Mouse (Mus musculus) heart, adult 2 months (tissue): Measurements from ENCODE around the gene Nt5e. TPM values are rescaled to one million over a fixed set of nuclear protein-coding genes. Genes with fewer than 3 reads are reported as not detected.

Experiments used
- DNase-seq, 2 experiments: peaks; one replicate each; pipeline ENCODE4 v3.0.0; 2021
- H3K27ac ChIP-seq: fragments of 200-600 bp; 2 replicates; pipeline ENCODE4 v1.8.1; 2022
- H3K27me3 ChIP-seq: fragments of 200-500 bp; 2 replicates; pipeline ENCODE4 v1.6.1; 2012; ENCODE audit warnings: mild to moderate bottlenecking, low read length, inconsistent platforms, mixed read lengths; ENCODE audit not compliant: control insufficient read depth, insufficient read depth
- H3K36me3 ChIP-seq: fragments of 200-500 bp; 2 replicates; pipeline ENCODE4 v1.6.1; 2012; ENCODE audit warnings: low read length, inconsistent platforms; ENCODE audit not compliant: control insufficient read depth, insufficient read depth
- H3K4me1 ChIP-seq: fragments of 200-500 bp; 2 replicates; pipeline ENCODE4 v1.6.1; 2011; ENCODE audit warnings: low read length; ENCODE audit not compliant: control insufficient read depth, insufficient read depth
- H3K4me3 ChIP-seq: fragments of 200-600 bp; 2 replicates; pipeline ENCODE4 v1.8.1; 2022
- H3K79me2 ChIP-seq: fragments of 200-500 bp; replicated peaks from 2 replicates; pipeline ENCODE4 v1.6.1; 2012; ENCODE audit warnings: mild to moderate bottlenecking, inconsistent platforms, low read length, moderate library complexity, mixed read lengths; ENCODE audit not compliant: control insufficient read depth, insufficient read depth
- H3K9ac ChIP-seq: fragments of 200-500 bp; 2 replicates; pipeline ENCODE4 v1.6.1; 2012; ENCODE audit warnings: low read depth, mild to moderate bottlenecking, control low read depth, inconsistent platforms, low read length, mixed read lengths
- CTCF ChIP-seq: fragments of 200-600 bp; IDR thresholded peaks from 2 replicates; pipeline ENCODE4 v1.8.1; 2022; ENCODE audit warnings: antibody characterized with exemption, mild to moderate bottlenecking, moderate library complexity
- EP300 ChIP-seq: fragments of 200-500 bp; IDR thresholded peaks from 2 replicates; pipeline ENCODE4 v1.6.1; 2011; ENCODE audit warnings: low read depth, low read length, control low read depth; ENCODE audit not compliant: insufficient read depth
- POLR2A ChIP-seq: fragments of 200-500 bp; IDR thresholded peaks from 2 replicates; pipeline ENCODE4 v1.6.1; 2011; ENCODE audit warnings: mild to moderate bottlenecking, low read depth, low read length, control low read depth; ENCODE audit not compliant: insufficient read depth
- WGBS: fragments of 180-500 bp; shearing (Covaris S2); methylation state at CpG from one replicate; pipeline ENCODE4 v1.1.7; 2018; 5-methylcytosine and 5-hydroxymethylcytosine counted together
- intact Hi-C: fragments of 180-260 bp; cut with DNase I; formaldehyde crosslinking; loops from one replicate; pipeline ENCODE4 v1.15.1; 2025
- polyA plus RNA-seq: library from polyadenylated mRNA; depleted of rRNA; stranded (reverse); fragments of >200 nt; gene quantifications from 2 replicates; pipeline ENCODE4 v1.2.3, GENCODE M21; 2012
- total RNA-seq, 2 experiments: library from RNA; stranded (reverse); gene quantifications; 2 replicates each; pipeline ENCODE4 v1.2.3; 2021

Gene Nt5e
- total and polyA plus RNA-seq, 3 experiments: 8.1 to 15.5 (median 13.4) TPM

- intact Hi-C loops: no loop called here
- Histone ChIP-seq H3K4me3 (no peak overlapping the region), H3K4me1 (no peaks in the 10 kb centered on the region), H3K27ac (no peak overlapping the region), H3K79me2 (no peaks in the 10 kb centered on the region), H3K36me3 (peaks cover 2% of the 10 kb centered on the region), H3K27me3 (no peaks in the 10 kb centered on the region), H3K9ac (no peak overlapping the region)
- TF ChIP-seq CTCF: no peak
- no peak for TF ChIP-seq POLR2A
- no peak for TF ChIP-seq EP300
- no peak for DNase-seq
- 36% methylated on average over 1 of the region's 2 CpGs for WGBS
Measured at GRCm38 (mm10) chr9:88335839-88336238, 8.8 kb downstream of the Nt5e start.

DNA sequence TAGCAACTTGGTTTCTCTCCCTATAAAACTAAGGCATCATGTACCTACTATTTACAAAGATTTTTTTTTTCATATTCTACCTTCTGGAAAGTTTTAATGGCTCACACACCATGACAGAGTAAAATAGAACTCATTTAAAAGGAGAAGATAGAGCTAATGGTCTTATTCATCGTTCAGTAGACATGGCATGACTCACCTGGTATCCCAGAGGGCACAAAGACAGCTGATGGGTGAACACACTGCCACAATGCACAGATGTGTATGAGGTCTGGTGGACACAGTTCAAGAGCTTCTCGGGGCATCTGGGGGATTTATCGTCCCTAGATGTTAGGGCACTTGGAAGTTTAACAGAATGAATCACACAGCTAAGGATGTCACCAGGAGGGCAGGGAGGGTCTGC lies 13.8 kb downstream of the Nt5e start:
- Histone ChIP-seq H3K27ac (no peak overlapping the region), H3K79me2 (no peaks in the 10 kb centered on the region), H3K27me3 (no peaks in the 10 kb centered on the region), H3K4me3 (no peak overlapping the region), H3K9ac (no peak overlapping the region), H3K36me3 (no peaks in the 10 kb centered on the region; the same call in 1 of the 2 replicates), H3K4me1 (peaks cover under 1% of the 10 kb centered on the region; the same call in 1 of the 2 replicates)
- no peak for TF ChIP-seq EP300
- no peak for TF ChIP-seq POLR2A
- no peak for TF ChIP-seq CTCF
- no peak for DNase-seq
- intact Hi-C loops: no loop called here
- 77% methylated on average over 3 of the region's 3 CpGs for WGBS

- no peaks in the 10 kb centered on the region for H3K27me3 ChIP-seq
- intact Hi-C loops: no loop called here
- whole genome bisulfite sequencing: 78% methylated on average over 7 of the region's 7 CpGs
- H3K36me3 ChIP-seq: no peaks in the 10 kb centered on the region; the same call in 1 of the 2 replicates
- H3K9ac ChIP-seq: no peak overlapping the region
- H3K27ac ChIP-seq: no peak overlapping the region
- no peak overlapping the region for H3K4me3 ChIP-seq
- no peak for TF ChIP-seq POLR2A
- no peak for TF ChIP-seq CTCF
- TF ChIP-seq EP300: no peak
- H3K4me1 ChIP-seq: peaks cover 2% of the 10 kb centered on the region; the same call in 1 of the 2 replicates
- no peak for DNase-seq
- no peaks in the 10 kb centered on the region for H3K79me2 ChIP-seq
Measured at GRCm38 (mm10) chr9:88342241-88342640, 15.2 kb downstream of the Nt5e start.

- H3K36me3 ChIP-seq: no peaks in the 10 kb centered on the region; the same call in 1 of the 2 replicates
- H3K27ac ChIP-seq: no peak overlapping the region
- H3K79me2 ChIP-seq: no peaks in the 10 kb centered on the region
- H3K9ac ChIP-seq: no peak overlapping the region
- peaks cover 4% of the 10 kb centered on the region; the same call in 1 of the 2 replicates for H3K4me1 ChIP-seq
- H3K4me3 ChIP-seq: no peak overlapping the region
- TF ChIP-seq POLR2A (no peak), CTCF (no peak), EP300 (no peak)
- no peaks in the 10 kb centered on the region for H3K27me3 ChIP-seq
- intact Hi-C loops: no loop called here
- 76% methylated on average over 3 of the region's 3 CpGs for WGBS
- no peak for DNase-seq
Measured at GRCm38 (mm10) chr9:88342701-88343100, 15.7 kb downstream of the Nt5e start.

- no peak overlapping the region for H3K27ac ChIP-seq
- H3K4me3 ChIP-seq: no peak overlapping the region
- H3K4me1 ChIP-seq: peaks cover 4% of the 10 kb centered on the region; the same call in 1 of the 2 replicates
- H3K36me3 ChIP-seq: no peaks in the 10 kb centered on the region
- TF ChIP-seq CTCF (no peak), EP300 (no peak), POLR2A (no peak)
- intact Hi-C loops: no loop called here
- H3K79me2 ChIP-seq: no peaks in the 10 kb centered on the region
- no peaks in the 10 kb centered on the region for H3K27me3 ChIP-seq
- 96% methylated on average over 2 of the region's 2 CpGs for WGBS
- no peak overlapping the region for H3K9ac ChIP-seq
- DNase-seq: no peak
Measured at GRCm38 (mm10) chr9:88344424-88344823, 17.4 kb downstream of the Nt5e start.

DNA sequence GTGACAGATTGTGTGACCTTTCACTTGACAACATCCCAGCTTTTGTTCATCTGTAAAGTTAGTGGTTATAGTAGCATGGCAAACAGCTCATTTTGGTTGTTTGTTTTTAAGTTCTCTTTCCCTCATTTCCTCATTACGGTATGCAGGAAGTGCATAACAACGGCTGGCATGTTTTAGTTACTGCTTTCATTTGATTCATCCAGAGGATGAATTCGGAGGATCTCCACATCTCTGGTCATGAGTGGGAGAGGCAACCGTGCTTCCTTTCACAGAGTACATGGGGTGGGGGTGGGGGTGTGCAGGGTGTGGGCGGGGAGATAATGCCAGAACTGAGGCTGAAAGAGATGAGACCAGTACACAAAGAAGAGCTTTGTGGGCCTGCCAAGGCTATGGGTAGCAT lies 19.9 kb downstream of the Nt5e start:
- Histone ChIP-seq H3K27me3 (no peaks in the 10 kb centered on the region), H3K27ac (no peak overlapping the region), H3K4me1 (peaks cover 6% of the 10 kb centered on the region), H3K4me3 (no peak overlapping the region), H3K79me2 (no peaks in the 10 kb centered on the region), H3K9ac (no peak overlapping the region), H3K36me3 (no peaks in the 10 kb centered on the region)
- no peak for DNase-seq
- intact Hi-C loops: no loop called here
- 38% methylated on average over 5 of the region's 5 CpGs for WGBS
- TF ChIP-seq CTCF: no peak
- TF ChIP-seq POLR2A: no peak
- no peak for TF ChIP-seq EP300
